Mouse (Mus musculus): ENCODE results near the gene Taar8a.

DNA sequence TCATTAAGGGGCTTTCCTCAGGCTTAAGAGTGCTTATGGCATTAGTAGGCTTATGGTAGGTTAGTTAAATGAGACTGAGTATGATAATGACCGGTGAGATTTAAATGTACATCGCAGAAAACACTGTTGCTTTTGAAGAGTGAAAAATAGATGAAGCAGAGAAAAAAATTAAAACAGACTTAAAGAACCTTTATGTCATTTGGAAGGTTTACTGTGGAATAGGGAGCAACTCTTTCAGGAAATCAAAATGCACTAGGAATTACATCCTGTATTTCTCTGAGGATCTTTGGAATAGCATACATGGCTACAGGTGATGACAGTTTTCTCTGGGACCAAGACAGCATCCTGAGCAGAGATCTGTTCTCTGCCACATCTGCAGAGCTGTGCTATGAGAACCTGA is 39.0 kb upstream of the Taar8a start, which contains the start of gene Taar7e:
- no peak for TF ChIP-seq POLR2A (IDR thresholded peaks at IDR 0.05; ENCODE audit: low read depth, low read length)
- no peak for TF ChIP-seq CTCF (IDR thresholded peaks at IDR 0.05; ENCODE audit: extremely low read depth, insufficient read depth, insufficient read length, insufficient replicate concordance)
